Mouse (Mus musculus) lung, embryonic 15.5 days (tissue): ENCODE results near the gene Nck1. TPM values are rescaled to one million over a fixed set of nuclear protein-coding genes. Genes with fewer than 3 reads are reported as not detected.
A peak's percentile ranks its signal among the peaks of the same experiment; 100 is the strongest.

Source experiments
- ATAC-seq: fragments of 200-750 bp; cut with Nextera tagmentation; 2 replicates; pipeline ENCODE4 v1.8.0; 2017; ENCODE audit warnings: moderate number of reproducible peaks, borderline replicate concordance; ENCODE audit not compliant: low FRiP score, low TSS enrichment; ENCODE audit errors: extremely low read depth
- H3K27ac ChIP-seq: fragments of 300-500 bp; sonication (generic); 2 replicates; pipeline ENCODE4 v1.5.1; 2015; ENCODE audit warnings: moderate library complexity, mild to moderate bottlenecking, inconsistent platforms
- H3K27me3 ChIP-seq: fragments of 300-500 bp; sonication (generic); 2 replicates; pipeline ENCODE4 v1.6.1; 2015; ENCODE audit warnings: inconsistent platforms
- H3K36me3 ChIP-seq: fragments of 300-500 bp; sonication (generic); 2 replicates; pipeline ENCODE4 v1.6.1; 2015; ENCODE audit warnings: inconsistent platforms
- H3K4me1 ChIP-seq: fragments of 300-500 bp; sonication (generic); 2 replicates; pipeline ENCODE4 v1.6.1; 2015; ENCODE audit warnings: inconsistent platforms
- H3K4me2 ChIP-seq: fragments of 300-500 bp; sonication (generic); 2 replicates; pipeline ENCODE4 v1.6.1; 2015; ENCODE audit warnings: inconsistent platforms, mild to moderate bottlenecking, moderate library complexity
- H3K4me3 ChIP-seq: fragments of 300-500 bp; sonication (generic); 2 replicates; pipeline ENCODE4 v1.5.1; 2015; ENCODE audit warnings: mild to moderate bottlenecking, inconsistent platforms
- H3K9ac ChIP-seq: fragments of 300-500 bp; sonication (generic); 2 replicates; pipeline ENCODE4 v1.6.1; 2015; ENCODE audit warnings: inconsistent platforms
- H3K9me3 ChIP-seq: fragments of 300-500 bp; sonication (generic); 2 replicates; pipeline ENCODE4 v1.6.1; 2016; ENCODE audit warnings: inconsistent platforms
- WGBS: fragments of 180-500 bp; shearing (Covaris S2); methylation state at CpG from one replicate; pipeline ENCODE4 v1.1.7; 2015; 5-methylcytosine and 5-hydroxymethylcytosine counted together
- polyA plus RNA-seq: library from polyadenylated mRNA; unstranded; fragments of >200 nt; fragmentation: Nextera tagmentation; extraction: Ambion mirVana; gene quantifications from 2 replicates; pipeline ENCODE4 v1.2.1, GENCODE M21; 2015

Gene Nck1
- polyA plus RNA-seq, result 70.7 and 76.6 TPM in 2 replicates

- peaks cover 6% of the 10 kb centered on the region; the same call in 1 of the 2 replicates for H3K9me3 ChIP-seq
- H3K27ac ChIP-seq, result peak within 1 kb of the TSS; percentile 94
- peaks cover 10% of the 10 kb centered on the region; the same call in 1 of the 2 replicates for H3K36me3 ChIP-seq
- H3K4me1 ChIP-seq, result peaks cover 16% of the 10 kb centered on the region; the same call in 1 of the 2 replicates
- H3K4me2 ChIP-seq, result peak within 1 kb of the TSS; percentile 71
- H3K27me3 ChIP-seq, result no peaks in the 10 kb centered on the region
- H3K4me3 ChIP-seq, result peak within 1 kb of the TSS; percentile 99
- under 1% methylated on average over 88 of the region's 93 CpGs for WGBS
- ATAC-seq, result peak; percentile 100
- peak within 1 kb of the TSS; percentile 91 for H3K9ac ChIP-seq
These were observed at the start of gene Nck1 for GRCm38 (mm10) chr9:100545715-100546593. Gene Nck1, minus strand, starts transcription at chr9:100546134.

DNA sequence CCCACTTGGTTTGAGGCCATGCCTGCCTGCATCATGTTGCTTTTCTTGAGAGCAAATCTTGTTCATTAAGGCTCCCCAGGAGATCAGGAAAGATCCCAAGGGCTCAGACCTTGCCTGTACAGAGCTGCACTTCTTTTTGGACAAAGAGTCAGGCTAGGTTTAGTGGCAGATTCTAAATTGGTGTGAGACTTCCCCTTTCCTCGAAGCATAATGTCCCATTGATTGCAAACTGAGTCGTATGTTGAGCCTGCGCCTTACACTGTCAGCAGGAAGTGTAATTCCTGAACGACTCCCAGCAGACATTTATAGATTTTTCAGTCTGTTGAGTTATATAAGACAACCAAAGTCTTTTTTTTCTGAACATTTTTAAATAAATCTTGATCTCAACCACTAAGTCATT lies 44.5 kb upstream of the Nck1 start:
- H3K4me3 ChIP-seq, result no peak overlapping the region
- WGBS, result 53% methylated on average over 4 of the region's 4 CpGs
- H3K4me1 ChIP-seq, result no peaks in the 10 kb centered on the region
- ATAC-seq, result no peak
- H3K36me3 ChIP-seq, result no peaks in the 10 kb centered on the region
- H3K9me3 ChIP-seq, result no peaks in the 10 kb centered on the region
- no peak overlapping the region for H3K4me2 ChIP-seq
- H3K9ac ChIP-seq, result no peak overlapping the region
- H3K27me3 ChIP-seq, result no peaks in the 10 kb centered on the region
- no peak overlapping the region for H3K27ac ChIP-seq

- Histone ChIP-seq H3K9me3 (no peaks in the 10 kb centered on the region), H3K4me3 (no peak overlapping the region), H3K4me1 (peaks cover 20% of the 10 kb centered on the region), H3K36me3 (no peaks in the 10 kb centered on the region), H3K9ac (no peak overlapping the region), H3K27ac (peak overlapping the region; percentile 75), H3K4me2 (no peak overlapping the region; the same call in 1 of the 2 replicates), H3K27me3 (no peaks in the 10 kb centered on the region)
- ATAC-seq, result no peak
- whole genome bisulfite sequencing, result 52% methylated on average over 4 of the region's 4 CpGs
These were observed 38.1 kb upstream of the Nck1 start for GRCm38 (mm10) chr9:100584031-100584430.

GRCm38 (mm10) chr9:100582883-100583575 lies 37.1 kb upstream of the Nck1 start:
- no peaks in the 10 kb centered on the region for H3K36me3 ChIP-seq

GRCm38 (mm10) chr9:100581543-100582492 lies 35.9 kb upstream of the Nck1 start:
- H3K27me3 ChIP-seq, result no peaks in the 10 kb centered on the region
- H3K9ac ChIP-seq, result no peak overlapping the region
- no peaks in the 10 kb centered on the region for H3K36me3 ChIP-seq
- peak overlapping the region; percentile 48 for H3K27ac ChIP-seq
- H3K4me1 ChIP-seq, result peaks cover 20% of the 10 kb centered on the region
- H3K4me3 ChIP-seq, result no peak overlapping the region
- 48% methylated on average over 13 of the region's 13 CpGs for WGBS
- no peaks in the 10 kb centered on the region for H3K9me3 ChIP-seq
- ATAC-seq, result no peak
- H3K4me2 ChIP-seq, result no peak overlapping the region

More at GRCm38 (mm10) chr9:100582883-100583575, 37.1 kb upstream of the Nck1 start:
- peak; percentile 86 for ATAC-seq
- 37% methylated on average over 13 of the region's 13 CpGs for WGBS
- peak overlapping the region; percentile 4; the same call in 1 of the 2 replicates for H3K4me3 ChIP-seq
- H3K4me1 ChIP-seq, result peaks cover 20% of the 10 kb centered on the region
- H3K9me3 ChIP-seq, result no peaks in the 10 kb centered on the region
- peak overlapping the region; percentile 75 for H3K27ac ChIP-seq
- peak overlapping the region; percentile 25 for H3K4me2 ChIP-seq
- H3K27me3 ChIP-seq, result no peaks in the 10 kb centered on the region
- no peak overlapping the region for H3K9ac ChIP-seq

- H3K9ac ChIP-seq, result no peak overlapping the region
- ATAC-seq, result 0 out of 2 replicates have a peak, but pooled peaks have one; percentile 24
- no peak overlapping the region for H3K4me3 ChIP-seq
- H3K36me3 ChIP-seq, result no peaks in the 10 kb centered on the region
- 54% methylated on average over 20 of the region's 20 CpGs for WGBS
- peaks cover 20% of the 10 kb centered on the region for H3K4me1 ChIP-seq
- peak overlapping the region; percentile 55 for H3K27ac ChIP-seq
- no peaks in the 10 kb centered on the region for H3K9me3 ChIP-seq
- no peak overlapping the region for H3K4me2 ChIP-seq
- H3K27me3 ChIP-seq, result no peaks in the 10 kb centered on the region
These were observed 34.3 kb upstream of the Nck1 start for GRCm38 (mm10) chr9:100580196-100580740.

DNA sequence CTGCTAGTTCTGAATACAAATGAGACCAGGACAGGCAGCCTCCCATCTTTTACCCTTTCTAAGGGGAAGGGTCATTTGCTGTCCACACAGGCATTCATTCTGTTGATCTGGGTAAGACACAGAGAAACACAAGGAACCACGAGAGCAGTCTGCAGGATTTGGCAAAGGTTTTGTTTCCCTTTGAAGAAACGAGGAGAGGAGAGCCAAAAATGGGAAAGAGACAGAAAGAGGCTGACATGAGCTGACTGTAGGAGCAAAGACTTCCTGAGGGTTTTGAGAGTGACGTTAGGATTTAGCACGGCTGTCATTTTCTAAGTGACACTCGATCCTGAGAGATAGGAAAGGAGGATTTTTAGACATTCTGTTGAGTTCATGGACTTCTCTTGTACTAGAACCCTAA lies 28.0 kb upstream of the Nck1 start:
- ATAC-seq, result 0 out of 2 replicates have a peak, but pooled peaks have one; percentile 17
- H3K27ac ChIP-seq, result peak overlapping the region; percentile 50; the same call in 1 of the 2 replicates

DNA sequence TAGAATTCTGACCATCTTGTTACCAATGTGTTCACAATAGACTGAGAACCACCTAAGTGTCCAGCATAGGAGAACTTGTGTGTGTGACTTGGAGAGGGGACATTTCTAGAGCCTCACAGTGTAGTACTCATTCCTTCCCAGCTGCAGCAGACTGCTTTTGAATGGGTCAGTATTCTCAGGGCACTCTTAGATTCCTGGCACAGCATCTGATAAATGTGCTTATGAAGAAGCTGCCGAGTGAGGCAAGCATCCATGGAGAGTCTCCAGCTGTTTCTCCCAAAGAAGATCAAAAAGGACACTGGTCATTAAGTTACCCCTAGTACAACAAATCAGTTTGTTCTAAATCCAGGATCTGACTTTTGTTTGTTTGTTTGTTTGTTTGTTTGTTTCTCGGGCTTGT lies 27.4 kb upstream of the Nck1 start:
- no peak overlapping the region for H3K9ac ChIP-seq
- H3K4me2 ChIP-seq, result no peak overlapping the region
- H3K4me3 ChIP-seq, result no peak overlapping the region
- no peak overlapping the region for H3K27ac ChIP-seq
- no peaks in the 10 kb centered on the region for H3K27me3 ChIP-seq
- no peaks in the 10 kb centered on the region for H3K9me3 ChIP-seq
- peak; percentile 39; the same call in 1 of the 2 replicates for ATAC-seq
- peaks cover 15% of the 10 kb centered on the region for H3K4me1 ChIP-seq
- H3K36me3 ChIP-seq, result no peaks in the 10 kb centered on the region
- 35% methylated on average over 2 of the region's 2 CpGs for WGBS

More for the DNA sequence above, 28.0 kb upstream of the Nck1 start:
- 27% methylated on average over 5 of the region's 5 CpGs for WGBS
- Histone ChIP-seq H3K4me3 (no peak overlapping the region), H3K36me3 (no peaks in the 10 kb centered on the region), H3K4me1 (peaks cover 15% of the 10 kb centered on the region), H3K27me3 (no peaks in the 10 kb centered on the region), H3K4me2 (no peak overlapping the region), H3K9ac (no peak overlapping the region), H3K9me3 (no peaks in the 10 kb centered on the region)

DNA sequence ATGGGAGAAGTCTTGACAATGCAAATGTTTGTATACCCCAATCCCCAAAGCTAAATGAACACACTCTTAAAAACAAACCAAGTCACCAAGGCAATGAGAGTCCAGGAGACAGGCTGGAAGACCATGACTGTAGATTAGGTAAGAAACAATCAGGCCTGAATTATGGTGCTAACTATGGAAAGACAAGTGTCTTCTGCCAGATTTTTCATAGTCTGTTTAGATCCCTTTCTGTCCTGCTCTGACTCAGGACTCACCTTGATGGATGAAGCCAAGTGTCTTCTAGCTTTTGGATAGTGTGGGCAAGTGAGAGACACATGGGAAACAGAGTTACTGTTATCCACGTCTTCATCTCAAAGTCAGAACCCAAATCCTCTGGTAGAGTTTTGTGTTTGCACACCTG lies 25.6 kb upstream of the Nck1 start:
- Histone ChIP-seq H3K27ac (no peak overlapping the region), H3K4me1 (peaks cover 15% of the 10 kb centered on the region), H3K9ac (no peak overlapping the region), H3K4me2 (peak overlapping the region; percentile 73; the same call in 1 of the 2 replicates), H3K27me3 (no peaks in the 10 kb centered on the region), H3K36me3 (no peaks in the 10 kb centered on the region), H3K4me3 (peak overlapping the region; percentile 69), H3K9me3 (no peaks in the 10 kb centered on the region)
- WGBS, result 72% methylated on average over 1 of the region's 1 CpGs
- no peak for ATAC-seq

DNA sequence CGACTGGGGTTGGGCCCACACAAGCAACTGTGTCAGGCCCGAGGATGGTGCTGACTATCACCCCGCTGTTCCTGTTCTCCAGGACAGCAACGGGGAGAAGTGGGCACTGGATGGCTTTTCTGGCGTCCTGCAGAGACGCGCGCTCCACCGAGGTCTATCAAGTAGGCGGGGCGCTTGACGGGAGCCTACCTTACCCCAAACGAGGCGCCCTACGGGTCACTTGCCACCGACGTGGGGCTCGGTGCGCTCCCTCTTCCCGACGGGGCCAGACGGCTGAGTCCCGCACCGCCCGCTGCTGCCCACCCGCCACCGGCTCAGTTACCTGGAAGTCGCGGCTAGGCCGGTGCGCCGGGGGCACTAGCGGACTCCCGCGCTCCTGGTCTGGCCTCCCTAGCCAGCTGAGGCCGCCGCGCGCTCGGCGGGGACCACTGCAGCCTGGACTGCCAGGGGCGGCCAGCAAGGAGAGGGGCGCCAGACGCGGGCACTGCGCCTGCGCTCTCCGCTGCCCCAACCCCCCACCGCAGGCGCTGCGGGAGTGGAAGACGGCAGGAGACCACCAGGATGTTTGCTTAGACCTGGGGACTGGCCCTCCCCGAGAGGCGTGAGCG lies 24.8 kb upstream of the Nck1 start, which contains the start of gene Slc35g2:
Gene Slc35g2, minus strand, starts transcription at position 465 of the 608 bp plus-strand sequence.
- no peaks in the 10 kb centered on the region for H3K27me3 ChIP-seq
- no peaks in the 10 kb centered on the region for H3K36me3 ChIP-seq
- peak within 1 kb of the TSS; percentile 30 for H3K27ac ChIP-seq
- no peaks in the 10 kb centered on the region for H3K9me3 ChIP-seq
- ATAC-seq, result peak; percentile 66
- peaks cover 15% of the 10 kb centered on the region for H3K4me1 ChIP-seq
- peak within 1 kb of the TSS; percentile 64 for H3K9ac ChIP-seq
- peak within 1 kb of the TSS; percentile 69 for H3K4me3 ChIP-seq
- WGBS, result under 1% methylated on average over 35 of the region's 55 CpGs
- peak within 1 kb of the TSS; percentile 73 for H3K4me2 ChIP-seq
